Mouse (Mus musculus) right cerebral cortex, postnatal 10 days (tissue): ENCODE measurements around the gene Olfr1394.
"Not testable (repeated sequence)": the region's sequence is repeated elsewhere in the genome, so short reads cannot be mapped to it uniquely, and the experiment has no call there.

Source experiments
- DNase-seq, 2 experiments: peaks; one replicate each; pipeline ENCODE4 v3.0.0; 2021; ENCODE audit warnings: low spot score in 2 of 2

Gene Olfr1394

DNA sequence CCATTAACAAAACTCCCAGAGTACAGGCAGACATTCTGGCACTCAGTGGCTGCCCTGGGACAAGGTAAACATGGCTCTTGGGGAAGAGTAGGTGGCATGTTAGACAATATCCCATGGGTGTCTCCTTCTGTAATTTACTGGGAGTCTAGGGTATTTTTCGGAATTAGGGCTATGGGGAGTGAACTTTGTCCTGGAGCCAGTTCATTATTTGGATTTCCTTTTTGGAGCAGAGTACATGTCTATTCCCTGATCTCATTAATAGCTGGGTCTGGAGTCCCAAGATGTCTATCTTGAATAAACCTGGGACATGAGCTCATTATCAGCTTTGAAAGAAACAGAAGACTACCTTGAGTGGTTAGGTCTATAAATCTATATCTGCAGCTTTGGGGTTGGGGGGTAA, at the start of gene Olfr1394:
Gene Olfr1394 (plus strand): TSS at position 301 of the 400 bp plus-strand sequence.
- DNase-seq: no peak

DNA sequence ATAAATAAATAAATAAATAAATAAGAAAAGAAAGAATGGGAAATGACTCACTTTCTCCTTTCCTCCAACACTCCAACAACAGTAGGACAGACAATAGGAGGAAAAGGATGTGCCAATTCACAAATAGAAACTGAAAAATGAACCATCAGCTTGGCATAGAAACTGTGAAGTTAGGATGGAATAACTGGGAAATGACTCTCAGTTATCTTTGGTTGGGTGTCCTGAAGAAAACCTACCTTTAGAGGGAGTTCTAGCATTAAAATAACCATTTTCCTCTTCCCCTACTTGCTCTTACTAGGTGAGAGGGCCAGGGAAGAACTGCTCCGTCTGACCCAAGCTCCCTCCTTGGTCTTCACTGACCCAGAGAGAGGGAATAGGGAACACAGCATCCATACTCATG, 48.4 kb upstream of the Olfr1394 start:
- no peak for DNase-seq

DNA sequence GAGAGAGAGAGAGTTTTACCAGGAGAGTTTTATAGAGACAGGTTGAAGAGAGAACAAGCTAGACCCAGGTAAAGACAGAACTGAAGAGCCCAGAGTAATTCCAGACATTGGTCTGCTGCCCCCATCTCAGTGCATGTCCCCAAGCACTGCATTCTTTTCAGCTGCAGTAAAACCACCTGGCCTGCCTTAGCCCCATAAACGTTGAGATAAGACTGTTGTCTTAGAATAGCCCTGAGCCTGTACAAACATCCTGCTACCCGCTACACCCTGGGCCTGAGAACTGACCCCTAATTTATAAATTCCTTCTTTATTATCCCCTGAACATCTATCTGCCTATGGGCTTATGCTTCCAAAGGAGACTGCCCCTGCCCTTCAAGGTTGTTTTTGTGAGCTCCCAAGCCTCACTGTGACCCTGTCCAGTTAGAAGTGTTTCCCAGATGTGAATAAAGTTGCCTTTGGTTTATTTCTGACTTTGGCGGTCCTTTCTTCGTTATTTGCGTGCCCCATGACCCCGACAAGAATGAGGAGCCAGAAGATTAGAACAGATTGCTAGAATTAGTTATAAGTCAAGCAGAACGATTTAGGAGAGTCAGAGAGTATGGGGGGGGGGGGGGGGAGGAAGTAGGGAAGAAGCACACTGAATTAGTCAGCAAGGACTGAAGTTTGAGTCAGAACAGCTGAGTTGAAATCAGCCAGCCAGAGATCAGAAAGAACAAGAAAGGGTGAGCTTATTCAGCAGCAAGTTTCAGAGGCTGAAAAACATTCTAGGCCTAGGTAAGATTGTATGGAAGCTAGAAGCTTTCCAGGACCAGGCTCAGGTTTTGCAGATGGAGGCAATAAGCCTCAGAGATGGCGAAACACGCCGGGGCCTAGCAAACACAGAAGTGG, 46.3 kb upstream of the Olfr1394 start:
- DNase-seq: no peak

DNA sequence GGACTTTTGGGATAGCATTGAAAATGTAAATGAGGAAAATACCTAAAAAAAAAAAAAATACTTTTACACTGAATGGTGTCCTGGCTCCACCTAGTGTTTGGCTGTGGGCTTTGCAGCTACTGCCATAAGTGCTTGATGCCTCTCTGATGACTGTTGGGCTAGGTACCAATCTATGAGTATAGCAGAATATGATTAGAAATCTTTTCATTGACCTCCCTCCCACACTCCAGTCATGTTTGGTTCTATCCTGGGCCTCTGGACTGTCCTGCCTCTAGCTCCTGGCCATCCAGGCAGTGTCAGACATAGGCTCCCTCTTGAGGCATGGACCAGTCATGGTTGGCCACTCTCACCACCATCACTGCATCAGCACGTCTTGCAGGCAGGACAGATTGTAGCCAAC, 45.3 kb upstream of the Olfr1394 start:
- DNase-seq: peak in 1 of 2 experiments; percentile 33

DNA sequence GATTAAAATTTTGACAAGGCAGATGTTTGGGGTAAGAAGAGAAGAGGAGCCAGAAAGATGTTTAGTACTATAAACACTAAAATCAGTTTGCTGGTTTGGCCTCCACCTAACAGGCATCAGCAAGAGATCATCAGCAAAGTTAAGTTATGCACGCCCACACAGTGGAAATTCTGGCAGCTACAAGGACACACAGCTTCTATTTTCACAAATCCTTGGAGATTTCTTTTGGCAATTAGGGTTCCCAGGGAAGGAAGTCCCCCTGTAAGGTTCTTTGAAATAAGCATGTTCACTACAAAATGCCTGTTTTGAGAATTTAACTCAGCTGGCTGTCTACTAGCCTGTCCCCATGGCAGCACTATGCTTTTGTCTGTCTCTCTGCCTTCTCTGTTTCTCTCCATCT, 43.2 kb upstream of the Olfr1394 start:
- DNase-seq: peak in 1 of 2 experiments; percentile 41

DNA sequence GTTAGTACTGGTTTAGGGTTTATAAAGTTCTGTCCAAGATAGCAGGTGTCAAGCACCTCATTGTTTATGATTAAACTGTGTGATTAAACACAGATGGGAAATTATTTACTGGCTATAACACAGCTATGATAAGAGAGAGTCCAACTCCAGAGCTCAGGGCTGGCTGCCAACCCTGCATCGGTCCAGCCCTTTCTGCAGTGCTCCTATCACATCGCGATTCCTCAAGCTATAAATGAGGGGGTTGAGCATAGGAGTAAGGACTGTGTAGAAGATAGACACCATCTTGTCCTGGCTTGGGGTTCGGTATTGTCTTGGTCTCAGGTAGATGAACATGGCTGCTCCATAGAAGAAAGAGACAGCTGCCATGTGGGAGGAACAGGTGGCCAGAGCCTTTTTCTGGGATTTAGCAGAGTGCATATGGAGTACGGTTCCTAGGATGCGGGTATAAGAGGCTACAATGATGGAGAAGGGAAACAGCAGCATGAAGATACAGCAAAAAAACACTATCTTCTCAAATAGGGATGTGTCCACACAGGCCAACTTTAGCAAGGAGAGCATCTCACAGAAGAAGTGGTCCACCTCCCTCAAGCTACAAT, 41.5 kb upstream of the Olfr1394 start:
- DNase-seq: peak in 1 of 2 experiments; percentile 46

DNA sequence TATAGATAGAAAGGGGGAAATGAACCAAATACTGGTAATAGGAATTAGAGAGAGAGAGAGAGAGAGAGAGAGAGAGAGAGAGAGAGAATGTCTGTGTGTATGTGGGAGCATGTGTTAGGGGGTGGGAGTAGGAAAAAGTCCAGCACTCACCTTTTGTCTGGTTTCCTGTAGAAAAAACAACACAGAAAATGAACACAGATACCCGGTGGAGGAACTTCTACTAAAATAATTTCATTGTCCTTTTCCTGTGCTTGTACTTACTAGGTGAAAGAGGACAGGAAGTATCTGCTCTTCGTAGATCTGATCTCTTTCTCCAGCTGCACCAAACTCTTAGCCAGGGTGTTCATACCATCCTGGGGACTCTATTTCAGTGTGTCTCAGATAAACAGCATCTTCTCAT, 40.0 kb upstream of the Olfr1394 start:
- no peak for DNase-seq

DNA sequence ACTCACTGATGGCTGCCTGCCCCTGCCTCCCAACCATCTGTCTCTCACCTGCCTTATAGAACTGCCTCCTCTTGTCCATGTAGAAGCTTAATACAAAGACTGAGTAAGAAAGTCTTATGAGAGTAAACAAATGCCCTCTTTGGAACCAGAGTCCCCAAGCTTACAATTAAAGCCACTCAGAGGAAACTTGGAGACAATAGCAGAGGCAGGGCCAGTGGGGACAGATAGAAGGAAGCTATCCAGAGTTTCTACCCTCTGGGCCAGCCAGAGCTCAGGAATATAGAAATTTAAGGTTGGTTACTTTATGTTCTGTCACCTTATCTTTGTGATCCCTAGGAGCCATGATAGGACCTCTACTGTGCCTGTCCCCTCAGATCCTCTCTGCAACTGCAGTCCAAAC, 39.4 kb upstream of the Olfr1394 start, which contains the start of gene Olfr1396:
Gene Olfr1396 (minus strand): TSS at position 101 of the 400 bp plus-strand sequence.
- no peak for DNase-seq

DNA sequence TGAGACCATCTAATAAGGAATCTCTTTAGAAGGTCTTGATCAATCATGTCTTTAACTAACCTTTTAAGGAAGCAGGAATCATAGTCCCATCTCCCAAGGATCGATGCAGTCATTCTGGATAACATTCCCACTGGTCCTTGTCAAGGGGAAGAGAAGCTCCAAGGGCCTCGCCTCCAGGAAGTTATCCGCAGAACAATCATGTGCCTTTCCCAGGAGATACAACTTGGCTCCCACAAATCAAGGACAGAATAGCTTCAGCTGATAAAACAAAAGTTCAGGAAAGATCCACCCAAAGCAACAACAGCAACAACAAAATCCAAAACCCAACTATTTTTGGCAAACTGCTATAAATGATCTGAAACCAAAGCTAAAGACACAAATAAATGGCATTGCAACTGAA, 34.5 kb upstream of the Olfr1394 start:
- no peak for DNase-seq

DNA sequence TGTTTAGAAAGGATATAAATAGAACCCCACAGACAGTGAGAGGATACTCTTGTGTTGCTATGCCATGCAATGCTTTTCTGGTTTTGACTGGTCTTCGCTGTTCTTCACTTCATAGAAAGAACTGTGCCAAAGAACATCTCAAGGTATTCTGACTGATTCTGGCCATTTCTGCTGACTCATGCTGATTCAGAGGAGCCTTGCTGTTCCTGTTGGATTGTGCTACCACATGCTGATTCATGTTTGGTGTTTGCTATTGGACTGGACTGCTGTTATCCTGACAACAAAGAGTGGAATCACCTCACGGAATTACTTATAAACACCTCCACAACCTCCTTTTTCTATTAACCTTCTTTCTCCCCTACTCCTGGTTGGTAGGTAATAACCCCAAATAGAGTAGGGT, 30.0 kb upstream of the Olfr1394 start:
- DNase-seq: no peak

DNA sequence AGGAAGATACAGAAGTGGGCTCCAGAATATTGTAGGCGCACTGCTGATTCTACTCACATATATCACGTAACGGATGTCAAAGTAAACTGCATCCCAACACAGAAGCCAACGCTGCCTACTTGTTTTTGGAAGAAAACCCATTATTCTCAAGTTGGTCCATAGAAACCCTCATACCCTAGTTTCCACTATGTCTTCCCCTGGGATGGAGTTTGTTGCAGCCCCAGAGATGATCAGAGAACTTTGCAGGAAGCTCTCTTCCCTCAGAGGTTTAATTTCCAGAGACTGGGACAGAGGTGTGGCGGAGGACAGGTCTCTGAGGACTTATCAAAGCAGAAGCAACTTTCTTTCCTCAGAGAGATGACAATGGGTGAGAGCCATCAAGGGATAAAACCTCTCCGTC, 12.2 kb upstream of the Olfr1394 start, which contains the start of gene Olfr1395:
Gene Olfr1395 (plus strand): TSS at position 301 of the 400 bp plus-strand sequence.
- no peak for DNase-seq

DNA sequence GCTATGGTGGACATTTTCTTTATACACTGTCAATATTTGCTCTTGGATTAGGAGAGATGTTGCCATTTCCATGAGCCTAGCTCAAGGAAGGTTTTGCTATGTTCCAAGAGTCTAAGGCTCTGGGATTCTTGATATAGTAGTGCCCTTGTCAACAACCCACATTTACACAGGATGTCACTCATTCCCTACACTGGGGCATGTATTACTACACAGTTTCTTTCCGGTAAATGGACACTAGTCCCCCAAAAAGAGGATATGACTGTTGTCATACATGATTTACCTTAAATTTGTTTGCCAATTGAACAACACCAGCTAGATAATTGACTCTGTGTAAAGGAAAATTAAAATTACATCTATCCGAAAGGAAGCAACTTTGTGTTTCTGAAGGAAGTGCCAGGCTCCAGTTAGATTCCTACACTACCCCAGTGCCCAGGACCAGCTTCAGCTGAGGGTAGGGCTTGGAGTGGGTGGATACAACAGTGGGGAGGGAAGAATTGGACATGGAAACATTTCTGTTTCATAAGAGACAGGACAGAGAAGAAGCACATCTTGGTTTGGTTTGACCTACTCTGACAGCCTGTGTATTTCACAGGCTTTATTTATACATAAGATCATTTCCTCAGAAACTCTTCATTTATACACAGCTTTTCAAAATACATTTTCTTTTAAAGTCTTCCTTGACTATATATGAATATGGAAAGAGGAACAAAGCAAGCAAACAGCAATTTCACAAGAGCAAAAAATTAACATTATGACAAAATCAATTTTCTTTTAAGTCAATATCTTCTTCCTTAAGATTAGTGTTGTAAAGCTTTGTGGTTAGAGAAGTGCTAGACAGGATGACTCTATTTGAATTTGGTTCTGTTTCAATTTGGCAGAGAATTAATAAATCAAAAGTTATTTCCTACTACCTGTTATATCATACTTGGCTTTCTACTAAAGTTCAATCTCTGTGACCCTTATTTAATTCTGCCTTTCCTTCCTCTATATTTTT, 2.9 kb downstream of the Olfr1394 start:
- no peak for DNase-seq

DNA sequence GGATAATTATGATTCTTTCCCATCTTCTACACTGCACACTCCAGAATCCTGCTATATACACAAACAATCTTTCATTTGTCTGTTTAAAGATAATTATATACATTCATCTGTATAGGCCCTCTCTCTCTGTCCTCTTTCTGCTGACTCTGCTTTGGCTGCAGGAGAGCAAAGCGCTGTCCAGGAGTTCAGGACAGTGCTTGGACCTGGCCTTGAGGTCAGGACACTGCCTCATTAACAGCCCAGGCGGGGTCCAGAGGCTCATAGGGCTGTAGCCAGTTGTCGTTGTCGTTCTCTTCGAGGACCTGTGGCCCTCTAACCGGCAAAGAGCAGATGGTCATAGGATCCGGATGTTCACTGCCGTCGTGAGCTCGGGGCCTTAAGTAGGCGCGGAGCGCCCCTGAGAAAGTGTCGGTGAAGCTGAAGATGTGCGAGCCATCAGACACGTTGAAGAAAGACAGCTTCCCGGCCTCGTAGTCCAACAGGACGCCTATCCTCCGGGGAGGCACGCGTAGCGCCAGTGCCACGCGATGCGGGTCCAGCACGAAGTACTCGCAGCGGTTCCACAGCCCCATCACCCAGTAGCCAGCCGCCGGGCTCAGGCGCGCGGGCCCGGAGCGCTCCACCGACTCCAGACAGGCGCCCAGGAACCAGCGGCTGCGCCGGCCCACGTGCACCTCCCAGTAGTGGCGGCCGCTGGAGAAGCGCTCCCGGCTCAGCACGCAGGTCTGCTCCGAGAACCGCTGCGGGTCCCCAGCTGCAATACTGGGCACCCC, 14.8 kb downstream of the Olfr1394 start:
- peak in 1 of 2 experiments; percentile 32 for DNase-seq

DNA sequence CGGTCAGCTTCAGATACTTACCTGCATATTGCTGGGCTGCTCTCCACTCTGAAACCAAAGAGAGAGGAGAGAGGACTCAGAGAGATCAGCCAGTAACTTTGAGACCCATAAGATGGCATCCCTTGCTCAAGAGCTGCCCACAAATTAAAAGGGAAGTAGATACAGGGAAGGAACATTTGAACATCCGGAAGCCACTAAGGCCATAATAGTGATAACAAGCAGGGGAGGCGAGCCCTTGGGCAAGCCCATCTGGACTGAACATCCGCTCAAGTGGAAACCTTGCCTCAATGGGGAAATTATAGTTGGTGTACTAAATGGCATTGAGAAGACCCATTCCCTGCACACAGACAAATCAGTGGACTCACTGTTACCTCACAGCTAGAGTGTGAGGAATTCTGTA, 16.4 kb downstream of the Olfr1394 start:
- no peak for DNase-seq

DNA sequence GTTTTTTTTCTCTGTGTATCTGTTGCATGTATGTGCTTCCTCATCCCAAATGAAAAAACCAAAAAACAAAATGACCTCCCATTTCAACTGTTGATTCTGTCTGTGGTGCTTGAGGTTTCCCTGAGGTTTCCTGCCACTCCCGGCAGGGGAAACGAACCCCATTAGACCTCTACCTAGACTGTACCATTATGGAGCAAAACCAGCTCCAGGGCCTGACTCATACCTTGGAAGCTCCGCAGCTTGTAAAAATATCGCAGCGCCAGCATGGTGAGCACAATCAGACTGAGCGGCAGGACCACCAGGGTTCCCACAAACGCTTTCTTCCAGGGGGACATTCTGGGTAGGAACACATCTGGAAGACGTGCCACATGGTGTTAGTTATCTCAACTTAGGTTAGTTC, 21.2 kb downstream of the Olfr1394 start:
- no peak for DNase-seq

DNA sequence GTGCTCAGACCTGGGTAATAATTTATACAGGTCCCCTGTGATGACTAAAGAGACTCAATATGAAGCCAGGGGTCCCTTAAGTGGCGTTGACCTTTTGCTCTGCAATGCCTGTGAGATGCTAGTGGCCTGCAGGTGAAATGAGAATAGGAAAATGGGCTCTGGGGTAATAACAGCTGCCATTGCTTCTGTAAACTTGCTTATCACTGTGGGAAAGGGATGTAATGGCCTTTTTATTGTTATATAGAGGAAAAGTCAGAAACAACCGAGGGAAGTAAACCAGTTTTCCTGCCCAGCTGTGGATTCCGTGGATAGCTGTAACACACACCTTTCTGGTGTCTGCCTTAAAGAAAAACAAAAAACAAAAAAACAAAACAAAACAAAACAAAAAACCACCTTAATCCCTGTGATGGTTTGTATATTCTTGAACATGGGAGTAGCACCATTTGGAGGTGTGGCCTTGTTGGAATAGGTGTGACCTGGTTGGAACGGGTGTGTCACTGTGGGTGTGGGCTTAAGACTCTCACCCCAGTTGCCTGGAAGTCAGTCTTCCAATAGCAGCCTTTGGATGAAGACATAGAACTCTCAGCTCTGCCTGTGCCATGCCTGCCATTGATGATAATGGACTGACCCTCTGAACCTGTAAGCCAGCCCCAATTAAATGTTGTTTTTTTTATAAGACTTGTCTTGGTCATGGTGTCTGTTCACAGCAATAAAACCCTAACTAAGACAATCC, 22.0 kb downstream of the Olfr1394 start:
- DNase-seq: not testable (repeated sequence)

DNA sequence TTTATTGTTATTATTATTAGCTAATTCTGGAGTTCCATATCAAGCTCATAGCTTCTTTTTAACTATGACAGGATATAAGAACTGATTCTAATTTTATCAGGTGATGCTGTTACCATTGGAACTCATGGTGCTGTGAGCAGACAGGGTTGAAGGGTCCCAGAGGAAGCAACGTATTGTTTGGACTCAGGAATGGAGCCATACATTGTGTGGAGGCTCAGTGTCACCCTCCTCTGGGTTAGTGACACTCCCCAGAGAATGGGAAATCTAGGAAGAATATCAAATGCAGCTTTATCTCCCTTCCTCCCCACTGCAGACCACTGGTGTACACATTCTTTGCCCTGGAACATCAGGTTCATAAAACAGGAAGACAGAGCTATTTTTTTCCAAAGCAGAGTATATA, 29.0 kb downstream of the Olfr1394 start:
- DNase-seq: no peak

DNA sequence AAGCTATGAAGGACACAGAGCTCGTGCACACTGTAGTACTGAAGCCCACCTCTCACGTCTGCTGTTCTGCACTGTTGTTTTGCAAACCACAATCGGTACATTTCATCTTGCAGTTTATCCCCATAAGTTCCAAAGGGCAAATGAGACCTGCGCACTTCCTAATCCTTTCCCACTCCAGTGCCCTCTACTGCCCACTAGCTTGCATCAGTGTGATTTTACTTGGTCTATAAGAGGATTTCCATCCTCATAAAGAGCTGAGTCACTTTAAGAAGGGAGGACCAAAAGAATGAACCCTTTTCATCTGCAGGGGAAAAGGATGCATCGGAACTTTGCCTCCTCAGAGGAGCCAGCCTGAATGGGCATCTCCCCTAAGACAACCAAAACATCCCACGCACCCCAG, 32.3 kb downstream of the Olfr1394 start:
- DNase-seq: no peak

DNA sequence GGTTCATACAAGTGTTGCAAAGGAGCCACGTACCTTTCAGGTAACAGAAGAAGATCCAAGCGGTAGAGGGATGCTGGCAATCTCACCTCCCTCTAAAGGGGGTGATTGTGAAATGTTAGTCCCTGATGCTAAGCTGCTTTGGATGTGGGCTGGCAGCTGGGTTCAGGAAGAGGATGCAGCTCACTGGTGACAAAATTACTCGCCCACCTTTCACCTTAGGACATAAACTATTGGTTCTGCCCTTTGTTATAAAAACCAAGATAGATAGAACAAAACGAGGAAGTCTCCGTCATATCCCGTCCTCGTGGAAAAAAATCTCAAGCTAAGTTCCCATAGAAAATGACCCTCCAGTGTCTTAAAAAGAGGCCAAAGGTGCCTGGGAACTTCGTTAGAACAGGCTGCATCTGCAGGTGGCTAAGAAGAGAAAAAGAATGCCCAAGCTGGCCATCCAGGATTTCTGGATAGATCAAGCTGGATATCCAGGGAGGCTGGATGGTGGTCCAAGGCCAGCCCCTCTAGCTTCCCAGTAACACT, 32.8 kb downstream of the Olfr1394 start, which contains the start of gene Btnl9:
Gene Btnl9 (minus strand): TSS at position 205 of the 534 bp plus-strand sequence.
- no peak for DNase-seq

DNA sequence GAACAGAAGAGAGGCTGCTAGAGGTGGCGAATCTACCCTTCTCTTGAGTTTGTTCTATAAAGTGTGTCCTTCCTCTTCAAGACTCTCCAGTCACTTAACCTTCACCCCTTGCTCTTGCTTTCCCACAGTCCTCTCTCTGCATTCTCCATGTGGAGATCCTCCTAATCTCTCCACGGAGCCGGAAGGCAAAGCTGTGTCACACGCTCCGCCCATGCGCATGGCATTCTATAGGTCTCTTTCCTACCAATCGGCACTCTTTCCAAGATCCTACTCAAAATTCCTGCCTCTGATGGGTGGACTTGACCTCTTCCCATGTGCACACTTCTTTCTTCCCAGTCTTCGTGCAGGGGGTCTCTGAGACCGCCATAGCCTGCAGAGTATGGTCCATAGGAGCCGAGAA, 33.5 kb downstream of the Olfr1394 start:
- DNase-seq: no peak
